Mouse (Mus musculus) intestine, embryonic 14.5 days (tissue): ENCODE data around the gene Cuedc1. TPM values are rescaled to one million over a fixed set of nuclear protein-coding genes. Genes with fewer than 3 reads are reported as not detected.
A peak's percentile ranks its signal among the peaks of the same experiment; 100 is the strongest.

Source experiments
- ATAC-seq: fragments of 200-750 bp; cut with Nextera tagmentation; replicated peaks from 2 replicates; pipeline ENCODE4 v1.8.0; 2017; ENCODE audit warnings: low read depth, moderate number of reproducible peaks, moderate TSS enrichment, moderate library complexity; ENCODE audit not compliant: low FRiP score, low TSS enrichment
- DNase-seq: peaks from one replicate; pipeline ENCODE4 v3.0.0-alpha.2; 2018; ENCODE audit warnings: low spot score
- H3K27ac ChIP-seq: fragments of 300-500 bp; sonication (generic); 2 replicates; pipeline ENCODE4 v1.5.1; 2014; ENCODE audit warnings: low read depth, mild to moderate bottlenecking, control low read depth
- H3K27me3 ChIP-seq: fragments of 300-500 bp; sonication (generic); replicated peaks from 2 replicates; pipeline ENCODE4 v1.6.1; 2014; ENCODE audit warnings: low read length, control low read depth; ENCODE audit not compliant: control insufficient read depth, insufficient read depth
- H3K36me3 ChIP-seq: fragments of 300-500 bp; sonication (generic); 2 replicates; pipeline ENCODE4 v1.6.1; 2014; ENCODE audit warnings: low read length, control low read depth; ENCODE audit not compliant: control insufficient read depth, insufficient read depth
- H3K4me1 ChIP-seq: fragments of 300-500 bp; sonication (generic); replicated peaks from 2 replicates; pipeline ENCODE4 v1.6.1; 2014; ENCODE audit warnings: low read length, control low read depth, mixed read lengths; ENCODE audit not compliant: control insufficient read depth, insufficient read depth
- H3K4me2 ChIP-seq: fragments of 300-500 bp; sonication (generic); 2 replicates; pipeline ENCODE4 v1.6.1; 2014; ENCODE audit warnings: low read length
- H3K4me3 ChIP-seq: fragments of 300-500 bp; sonication (generic); 2 replicates; pipeline ENCODE4 v1.5.1; 2014; ENCODE audit warnings: low read depth, low read length, control low read depth, mixed read lengths
- H3K9ac ChIP-seq: fragments of 300-500 bp; sonication (generic); 2 replicates; pipeline ENCODE4 v1.6.1; 2014; ENCODE audit warnings: mild to moderate bottlenecking, low read length
- H3K9me3 ChIP-seq: fragments of 300-500 bp; sonication (generic); 2 replicates; pipeline ENCODE4 v1.6.1; 2016; ENCODE audit warnings: low read length, control low read depth; ENCODE audit not compliant: control insufficient read depth
- WGBS: fragments of 180-500 bp; shearing (Covaris S2); extraction: QIAGEN DNeasy Blood & Tissue Kit; methylation state at CpG from one replicate; pipeline ENCODE4 v1.1.7; 2014; 5-methylcytosine and 5-hydroxymethylcytosine counted together
- polyA plus RNA-seq: library from polyadenylated mRNA; unstranded; fragments of >200 nt; fragmentation: Nextera tagmentation; extraction: Ambion mirVana; gene quantifications from 2 replicates; pipeline ENCODE4 v1.2.1, GENCODE M21; 2014

Gene Cuedc1
- polyA plus RNA-seq, 1 experiment from 2014 or later, result 16.7 TPM

DNA sequence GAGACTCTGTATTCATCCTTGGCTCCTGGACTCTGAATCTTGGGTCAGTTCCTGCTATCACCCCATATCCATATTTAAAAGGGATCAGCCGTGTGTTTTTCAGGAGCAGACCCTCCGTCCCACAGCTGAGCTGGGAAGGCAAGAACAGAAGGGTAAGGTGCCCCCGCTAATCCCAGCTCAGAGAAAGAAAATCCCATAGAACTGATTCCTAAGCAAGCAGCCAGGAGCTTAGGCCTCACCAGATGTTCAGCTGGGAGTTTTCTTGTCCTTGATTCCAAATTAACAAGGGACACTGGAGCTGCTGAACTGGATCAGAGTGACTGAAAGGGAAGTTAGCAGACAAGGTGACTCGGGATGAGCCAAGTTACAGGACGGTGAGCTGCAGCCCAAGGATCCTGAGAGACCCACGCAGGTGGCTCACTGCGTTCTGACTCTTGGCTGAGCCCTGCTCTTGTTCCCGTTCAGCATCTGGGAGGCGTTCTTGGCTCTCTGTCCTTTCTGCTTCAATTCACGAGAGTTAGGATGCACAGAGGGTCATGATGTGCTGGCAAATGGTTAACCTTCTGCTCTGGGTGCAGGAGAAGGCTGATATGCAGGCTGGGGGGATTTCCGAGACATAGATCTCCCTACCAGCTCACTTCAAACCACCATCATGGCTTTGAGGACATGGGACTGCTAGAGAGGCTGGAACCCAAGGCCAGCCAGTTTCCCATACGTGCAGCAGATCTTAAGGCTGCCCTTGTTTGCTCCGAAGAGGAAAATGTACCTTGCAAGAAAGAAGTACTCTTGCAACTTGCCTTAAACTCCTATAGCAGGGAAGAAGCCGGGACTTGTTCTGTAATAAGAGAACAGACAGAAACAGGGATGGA is 88.5 kb downstream of the Cuedc1 start:
- 80% methylated on average over 14 of the region's 14 CpGs for WGBS

DNA sequence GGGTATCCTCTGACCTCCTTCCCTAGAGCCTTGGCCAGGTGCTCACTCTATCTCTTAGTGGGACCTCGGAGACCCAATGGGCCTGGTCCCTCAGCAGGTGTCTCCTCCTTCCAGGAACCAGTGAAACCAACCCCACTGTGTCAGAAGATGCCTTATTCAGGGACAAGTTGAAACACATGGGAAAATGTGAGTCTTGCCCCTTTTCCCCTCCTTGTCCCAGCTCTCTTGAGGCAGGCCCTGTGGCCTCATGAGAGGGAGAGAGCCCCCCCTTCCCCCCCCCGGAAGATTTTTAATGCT is 89.0 kb downstream of the Cuedc1 start:
- H3K4me3 ChIP-seq, result no peak overlapping the region
- DNase-seq, result no peak
- peaks cover 24% of the 10 kb centered on the region for H3K4me1 ChIP-seq
- ATAC-seq, result no peak
- peak overlapping the region; percentile 43; the same call in 1 of the 2 replicates for H3K4me2 ChIP-seq
- no peaks in the 10 kb centered on the region for H3K9me3 ChIP-seq
- H3K27me3 ChIP-seq, result peaks cover 4% of the 10 kb centered on the region
- 0 out of 2 replicates have a peak overlapping the region, but pooled peaks have one; percentile 15 for H3K9ac ChIP-seq
- peaks cover 19% of the 10 kb centered on the region; the same call in 1 of the 2 replicates for H3K36me3 ChIP-seq
- 45% methylated on average over 2 of the region's 2 CpGs for WGBS
- H3K27ac ChIP-seq, result peak overlapping the region; percentile 83

More for the DNA sequence above, 88.5 kb downstream of the Cuedc1 start:
- no peak for DNase-seq
- H3K4me3 ChIP-seq, result no peak overlapping the region
- no peak overlapping the region for H3K4me2 ChIP-seq
- 0 out of 2 replicates have a peak overlapping the region, but pooled peaks have one; percentile 15 for H3K9ac ChIP-seq
- no peaks in the 10 kb centered on the region for H3K9me3 ChIP-seq
- peaks cover 19% of the 10 kb centered on the region; the same call in 1 of the 2 replicates for H3K36me3 ChIP-seq
- H3K27ac ChIP-seq, result peak overlapping the region; percentile 83
- peaks cover 30% of the 10 kb centered on the region for H3K4me1 ChIP-seq
- H3K27me3 ChIP-seq, result no peaks in the 10 kb centered on the region
- no peak for ATAC-seq

- Histone ChIP-seq H3K27me3 (peaks cover 11% of the 10 kb centered on the region), H3K4me2 (peak overlapping the region; percentile 43), H3K36me3 (peaks cover 19% of the 10 kb centered on the region; the same call in 1 of the 2 replicates), H3K9me3 (no peaks in the 10 kb centered on the region), H3K9ac (peak overlapping the region; percentile 29), H3K27ac (peak overlapping the region; percentile 83), H3K4me1 (peaks cover 25% of the 10 kb centered on the region), H3K4me3 (peak overlapping the region; percentile 17; the same call in 1 of the 2 replicates)
- 10% methylated on average over 25 of the region's 25 CpGs for WGBS
- DNase-seq (peak; percentile 84), ATAC-seq (peak; percentile 90)
These were observed 89.7 kb downstream of the Cuedc1 start for GRCm38 (mm10) chr11:88187417-88188133.

- Histone ChIP-seq H3K4me1 (peaks cover 31% of the 10 kb centered on the region), H3K36me3 (peaks cover 18% of the 10 kb centered on the region; the same call in 1 of the 2 replicates), H3K4me2 (no peak overlapping the region), H3K27me3 (peaks cover 16% of the 10 kb centered on the region), H3K4me3 (no peak overlapping the region), H3K9ac (no peak overlapping the region; the same call in 1 of the 2 replicates), H3K9me3 (no peaks in the 10 kb centered on the region), H3K27ac (peak overlapping the region; percentile 83; the same call in 1 of the 2 replicates)
- DNase-seq (no peak), ATAC-seq (no peak)
- 72% methylated on average over 8 of the region's 8 CpGs for WGBS
These were observed 90.4 kb downstream of the Cuedc1 start for GRCm38 (mm10) chr11:88188216-88188615.

GRCm38 (mm10) chr11:88188635-88189034 is 90.8 kb downstream of the Cuedc1 start:
- ATAC-seq (no peak), DNase-seq (no peak)
- Histone ChIP-seq H3K4me1 (peaks cover 35% of the 10 kb centered on the region), H3K9ac (no peak overlapping the region), H3K27me3 (peaks cover 20% of the 10 kb centered on the region), H3K36me3 (peaks cover 13% of the 10 kb centered on the region; the same call in 1 of the 2 replicates), H3K4me2 (no peak overlapping the region), H3K27ac (no peak overlapping the region), H3K4me3 (no peak overlapping the region), H3K9me3 (no peaks in the 10 kb centered on the region)
- 89% methylated on average over 7 of the region's 7 CpGs for WGBS

DNA sequence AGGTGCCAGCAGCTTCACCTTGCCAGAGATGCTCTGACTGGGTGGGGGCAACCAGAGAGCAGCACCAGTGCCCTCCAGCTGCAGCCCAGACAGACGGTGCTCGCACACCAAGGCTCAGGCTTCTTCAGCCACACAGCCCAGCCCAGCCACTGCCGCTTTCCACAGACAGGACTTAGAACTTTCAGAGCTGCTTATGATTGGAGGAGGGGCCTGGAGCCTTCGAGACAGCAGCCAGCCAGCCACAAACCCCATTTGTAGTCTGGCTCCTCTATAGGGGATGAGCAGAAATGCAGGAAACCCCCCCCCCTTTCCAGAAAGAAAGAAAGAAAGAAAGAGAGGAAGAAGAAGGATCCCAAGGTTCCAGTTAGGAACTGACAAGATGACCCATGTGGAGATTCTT is 94.7 kb downstream of the Cuedc1 start:
- Histone ChIP-seq H3K4me3 (no peak overlapping the region), H3K4me2 (no peak overlapping the region), H3K9ac (no peak overlapping the region), H3K36me3 (peaks cover 3% of the 10 kb centered on the region; the same call in 1 of the 2 replicates), H3K27ac (no peak overlapping the region), H3K27me3 (peaks cover 33% of the 10 kb centered on the region), H3K9me3 (no peaks in the 10 kb centered on the region), H3K4me1 (peaks cover 31% of the 10 kb centered on the region)
- 13% methylated on average over 4 of the region's 4 CpGs for WGBS
- no peak for ATAC-seq
- no peak for DNase-seq

GRCm38 (mm10) chr11:88193098-88193823 is 95.4 kb downstream of the Cuedc1 start:
- ATAC-seq (no peak), DNase-seq (peak; percentile 69)
- Histone ChIP-seq H3K27me3 (peaks cover 33% of the 10 kb centered on the region), H3K4me2 (peak overlapping the region; percentile 36), H3K9me3 (no peaks in the 10 kb centered on the region), H3K4me3 (peak overlapping the region; percentile 6; the same call in 1 of the 2 replicates), H3K36me3 (peaks cover 3% of the 10 kb centered on the region; the same call in 1 of the 2 replicates), H3K9ac (peak overlapping the region; percentile 27; the same call in 1 of the 2 replicates), H3K27ac (no peak overlapping the region), H3K4me1 (peaks cover 26% of the 10 kb centered on the region)
- whole genome bisulfite sequencing, result 9% methylated on average over 34 of the region's 34 CpGs
